Mouse (Mus musculus) inflammation-experienced regulatory T-cells, adult 6 months (primary cell): ENCODE data around the gene Osbpl6. TPM values are rescaled to one million over a fixed set of nuclear protein-coding genes. Genes with fewer than 3 reads are reported as not detected.

Experiments used
- ATAC-seq: one replicate; pipeline ENCODE4 v1.8.0; 2017
- polyA plus RNA-seq, 3 experiments: library from polyadenylated mRNA; unstranded; fragments of 100-300 nt; shearing (Covaris generic); gene quantifications; one replicate each; pipeline ENCODE4 v1.2.1; 2017

Gene Osbpl6
- polyA plus RNA-seq, 3 experiments from 2014 or later, result 0.09 TPM; not detected in 2

DNA sequence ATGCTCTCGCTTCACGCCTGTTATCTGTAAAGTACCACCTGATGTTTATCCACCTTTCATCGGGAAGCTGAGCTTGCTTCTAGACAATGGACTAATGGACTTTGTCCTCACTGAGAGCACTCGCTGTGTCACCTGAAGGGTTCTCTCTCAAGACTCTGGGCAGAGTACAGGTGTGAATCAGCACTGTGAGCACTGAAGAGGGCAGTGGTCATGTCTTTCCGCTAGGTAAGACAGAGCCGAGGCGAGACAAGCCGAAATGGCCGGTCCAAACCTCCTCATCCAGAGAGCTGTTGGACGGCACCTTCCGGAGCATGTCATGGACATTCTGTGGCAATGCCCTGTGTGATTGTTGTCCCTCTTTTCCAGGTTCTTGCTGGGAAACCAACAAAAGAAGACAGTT lies 92.6 kb downstream of the Osbpl6 start:
- ATAC-seq, result no peak

DNA sequence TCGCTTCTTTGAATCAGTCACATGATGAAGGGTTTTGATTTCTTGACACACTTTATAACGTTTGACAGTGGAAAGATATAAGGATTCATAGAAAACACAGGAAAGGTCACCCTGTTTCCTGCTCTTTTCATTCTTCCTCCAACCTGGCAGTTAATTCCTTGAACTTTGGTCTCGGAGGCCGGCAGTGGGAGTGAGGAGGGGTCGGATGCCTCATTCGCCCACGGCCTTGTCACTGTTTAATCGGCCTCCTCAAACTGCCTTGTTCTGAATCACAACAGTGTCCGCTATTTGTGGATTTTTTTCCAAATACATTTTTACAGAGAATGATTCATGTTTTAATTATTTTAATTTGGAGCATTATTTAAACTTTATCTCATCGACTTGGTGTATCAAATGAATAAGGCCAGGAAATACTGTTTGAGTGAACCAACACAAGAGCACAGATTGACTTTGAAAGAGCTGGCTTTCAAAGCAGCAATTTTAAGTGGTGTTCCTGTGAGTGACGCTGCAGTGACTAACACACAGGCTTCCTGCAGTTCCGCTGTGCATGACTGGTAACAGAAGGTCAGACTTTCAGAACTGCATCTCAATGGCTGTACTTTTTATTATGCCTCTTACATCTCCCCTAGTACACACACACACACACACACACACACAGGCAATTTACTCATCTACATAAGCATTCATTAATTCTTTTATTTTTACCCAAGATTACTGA lies 98.0 kb downstream of the Osbpl6 start:
- no peak for ATAC-seq

DNA sequence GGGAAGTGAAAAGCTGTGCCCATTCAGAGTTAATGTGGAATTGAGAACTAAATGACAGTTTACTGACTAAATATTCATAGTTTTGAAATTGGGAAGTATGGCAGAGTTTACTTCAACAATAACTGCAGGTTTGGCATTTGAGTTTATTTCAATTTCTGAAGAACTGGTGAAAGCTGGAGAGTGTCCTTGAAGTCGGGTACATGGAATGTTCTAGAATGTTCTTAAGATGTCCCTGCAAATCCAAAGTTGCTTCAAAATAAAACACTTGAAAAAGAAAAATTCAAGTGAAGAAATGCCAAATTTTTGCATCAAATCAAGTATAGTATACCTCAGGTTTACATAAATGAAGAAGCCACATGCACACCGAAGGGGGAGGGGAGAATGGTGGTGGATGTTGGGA lies 98.7 kb downstream of the Osbpl6 start:
- ATAC-seq, result no peak

DNA sequence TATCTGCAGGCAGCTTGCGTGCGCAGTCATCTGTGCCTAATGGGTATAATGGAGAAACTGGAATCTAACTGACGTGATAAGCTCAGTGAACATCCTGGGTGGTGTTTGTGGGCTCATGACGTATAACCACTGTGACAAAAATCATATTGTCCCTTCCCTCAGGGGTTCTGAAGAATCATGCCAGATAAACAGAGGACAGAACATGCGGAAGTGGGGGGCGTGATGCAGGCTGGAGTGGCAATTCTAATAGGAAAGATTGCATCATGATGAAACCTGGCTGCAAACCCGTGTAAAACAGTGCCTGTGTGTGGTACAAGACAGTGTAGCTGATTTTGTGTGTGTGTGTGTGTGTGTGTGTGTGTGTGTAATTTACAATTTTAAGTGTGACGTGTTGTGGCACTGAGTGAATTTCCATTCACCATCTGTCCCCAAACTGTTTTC lies 105.0 kb downstream of the Osbpl6 start:
- no peak for ATAC-seq

DNA sequence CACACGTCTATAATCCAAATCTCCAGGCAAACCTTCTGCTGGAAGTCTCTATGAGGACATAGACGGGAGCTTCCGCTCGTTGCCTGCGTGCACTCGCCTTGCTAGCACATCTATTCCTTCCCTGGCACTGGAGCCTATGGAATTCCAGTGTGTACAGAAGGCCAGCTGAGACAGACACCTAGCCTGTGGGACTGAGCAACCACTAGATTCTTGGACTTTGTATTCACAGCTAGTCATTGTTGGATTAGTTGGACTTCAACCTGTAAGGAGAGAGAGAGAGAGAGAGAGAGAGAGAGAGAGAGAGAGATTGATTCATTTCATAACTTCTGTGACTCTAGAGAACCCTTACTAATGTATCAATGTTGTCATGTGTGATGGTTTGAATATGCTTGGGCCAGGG lies 105.8 kb downstream of the Osbpl6 start:
- ATAC-seq, result no peak

DNA sequence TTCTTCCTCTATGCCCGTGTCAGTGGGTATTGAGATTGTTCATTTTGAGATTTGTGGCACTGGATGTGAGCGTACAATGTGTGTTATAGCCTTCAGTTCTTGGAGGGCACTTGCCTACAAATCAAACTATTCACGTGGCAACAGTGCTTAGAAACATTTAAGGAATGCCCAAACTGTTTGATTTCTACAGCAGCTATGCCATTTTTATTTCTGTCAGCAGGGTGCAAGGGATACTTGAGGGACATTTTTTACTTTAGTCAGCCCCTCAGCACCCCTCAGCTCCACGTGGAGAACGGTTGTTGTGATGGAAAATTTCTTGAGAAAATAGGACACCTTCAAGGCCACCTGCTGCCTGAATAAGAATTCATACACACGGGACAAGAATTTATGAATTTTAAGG lies 106.6 kb downstream of the Osbpl6 start:
- ATAC-seq, result no peak

DNA sequence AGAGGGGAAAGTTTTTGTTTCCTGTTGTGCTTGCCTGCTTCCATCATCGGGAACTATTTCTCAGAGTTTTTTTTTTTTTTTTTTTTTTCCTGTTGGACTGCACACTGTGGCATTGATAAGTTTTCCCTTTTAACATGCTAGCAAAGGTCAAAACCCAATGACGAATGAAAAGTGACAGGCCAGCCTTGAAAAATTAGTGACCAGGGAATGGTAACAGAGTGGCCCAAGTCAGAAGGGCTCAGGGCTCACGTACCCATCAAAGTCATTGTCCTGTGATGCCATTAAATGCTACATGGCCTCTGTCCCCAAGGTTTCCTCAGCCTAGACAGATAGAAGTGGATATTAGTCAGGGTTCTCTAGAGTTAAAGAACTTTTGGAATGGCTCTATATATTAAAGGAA lies 107.0 kb downstream of the Osbpl6 start:
- no peak for ATAC-seq

DNA sequence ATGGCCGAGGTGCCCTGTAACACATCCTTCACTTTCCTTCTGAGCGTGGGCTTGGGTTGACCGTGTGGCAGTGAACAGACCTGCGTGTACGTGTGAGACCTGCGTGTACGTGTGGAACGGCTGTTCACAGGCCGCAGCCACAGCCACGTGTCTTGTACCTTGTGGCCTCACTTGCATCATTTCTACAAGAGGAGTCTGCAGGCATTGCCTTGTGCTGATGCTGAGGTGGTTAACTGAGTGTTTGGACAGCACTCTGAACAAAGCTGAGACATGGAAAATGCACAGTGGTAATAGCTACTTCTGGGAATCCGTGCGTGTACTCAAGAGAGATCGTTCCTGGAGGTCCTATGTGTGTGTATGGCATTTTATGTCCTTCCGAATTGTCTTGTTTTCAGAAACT lies 111.2 kb downstream of the Osbpl6 start:
- no peak for ATAC-seq

DNA sequence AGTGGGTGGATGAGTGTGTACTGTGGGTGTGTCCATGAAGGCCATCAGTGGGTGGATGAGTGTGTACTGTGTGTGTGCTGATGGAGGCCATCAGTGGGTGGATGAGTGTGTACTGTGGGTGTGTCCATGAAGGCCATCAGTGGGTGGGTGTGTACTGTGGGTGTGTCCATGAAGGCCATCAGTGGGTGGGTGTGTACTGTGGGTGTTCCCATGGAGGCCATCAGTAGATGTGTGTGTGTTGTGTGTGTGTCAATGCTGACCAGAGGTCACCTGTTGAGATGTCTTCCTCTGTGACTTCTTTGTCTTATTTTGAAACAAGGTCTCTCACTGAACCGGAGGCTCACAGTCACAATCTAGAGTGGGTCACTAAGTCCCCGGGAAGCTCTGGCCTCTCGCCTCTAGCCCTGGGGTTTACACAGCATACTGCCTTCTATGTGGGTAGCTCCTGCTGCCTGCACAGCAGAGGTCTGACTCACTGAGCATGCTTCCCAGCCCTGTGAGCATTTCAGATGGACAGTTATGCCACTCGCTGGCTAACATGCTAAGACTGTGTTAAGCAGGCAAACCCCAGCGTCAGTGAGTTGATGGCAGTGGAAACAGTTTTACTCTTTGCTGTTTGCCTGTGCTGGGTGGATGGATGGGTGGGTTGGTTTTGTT lies 112.2 kb downstream of the Osbpl6 start:
- ATAC-seq, result no peak

DNA sequence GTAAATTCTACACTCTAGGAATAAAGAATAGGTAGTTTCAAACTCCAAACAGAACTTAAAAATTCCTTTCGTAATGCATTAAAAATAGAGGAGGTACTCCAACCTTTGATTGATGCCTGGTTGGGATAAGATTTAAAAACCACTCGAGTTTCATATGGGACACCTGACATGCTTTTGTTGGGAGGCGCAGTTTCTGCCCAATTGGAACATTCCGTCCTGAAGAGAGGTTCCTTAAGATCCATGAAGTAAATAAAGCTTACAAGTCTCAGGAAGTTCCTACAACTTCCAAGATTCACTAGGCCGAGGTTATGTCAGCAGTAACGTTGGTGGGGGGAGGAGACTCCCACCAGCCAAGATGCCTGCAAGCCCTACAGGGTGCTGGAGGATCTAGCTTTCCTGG lies 115.3 kb downstream of the Osbpl6 start:
- no peak for ATAC-seq

DNA sequence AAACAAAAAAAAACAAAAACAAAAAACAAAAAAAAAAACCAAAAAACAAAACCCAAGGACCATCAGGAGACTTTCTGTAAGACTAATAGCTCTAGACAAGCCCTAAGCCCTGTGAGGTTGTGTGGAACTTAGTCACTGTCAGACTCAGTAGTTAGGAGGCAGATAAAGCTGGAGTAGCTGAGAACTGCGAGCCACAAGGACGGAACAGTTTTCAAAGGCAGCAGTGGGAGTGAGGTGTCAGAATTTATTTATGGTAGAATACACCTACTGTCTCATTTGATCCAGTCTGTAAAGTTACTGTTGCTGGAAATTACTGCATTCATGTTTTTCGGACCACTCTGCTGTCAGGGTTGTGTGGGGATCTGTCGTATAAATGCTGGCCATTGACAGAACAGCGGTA lies 118.1 kb downstream of the Osbpl6 start:
- ATAC-seq, result no peak

DNA sequence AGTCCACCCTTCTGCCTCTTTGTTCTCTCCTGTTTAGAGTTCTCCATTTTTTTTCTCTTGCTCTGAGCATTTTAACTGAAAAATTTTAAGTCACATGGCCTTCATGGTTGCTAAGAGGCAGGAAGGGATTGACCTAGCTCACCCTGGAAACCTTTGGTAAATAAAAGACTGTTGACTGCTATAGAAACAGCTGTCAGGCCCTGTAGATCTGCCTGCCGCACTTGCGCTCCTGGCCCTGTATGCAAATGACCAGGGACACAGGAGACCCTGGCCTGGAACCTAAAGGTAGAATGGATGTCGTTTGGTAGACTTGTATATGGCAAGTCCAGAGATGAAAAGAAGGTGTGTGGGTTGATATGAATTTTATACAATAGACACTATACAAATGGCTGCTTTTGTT lies 119.3 kb downstream of the Osbpl6 start:
- ATAC-seq, result no peak

DNA sequence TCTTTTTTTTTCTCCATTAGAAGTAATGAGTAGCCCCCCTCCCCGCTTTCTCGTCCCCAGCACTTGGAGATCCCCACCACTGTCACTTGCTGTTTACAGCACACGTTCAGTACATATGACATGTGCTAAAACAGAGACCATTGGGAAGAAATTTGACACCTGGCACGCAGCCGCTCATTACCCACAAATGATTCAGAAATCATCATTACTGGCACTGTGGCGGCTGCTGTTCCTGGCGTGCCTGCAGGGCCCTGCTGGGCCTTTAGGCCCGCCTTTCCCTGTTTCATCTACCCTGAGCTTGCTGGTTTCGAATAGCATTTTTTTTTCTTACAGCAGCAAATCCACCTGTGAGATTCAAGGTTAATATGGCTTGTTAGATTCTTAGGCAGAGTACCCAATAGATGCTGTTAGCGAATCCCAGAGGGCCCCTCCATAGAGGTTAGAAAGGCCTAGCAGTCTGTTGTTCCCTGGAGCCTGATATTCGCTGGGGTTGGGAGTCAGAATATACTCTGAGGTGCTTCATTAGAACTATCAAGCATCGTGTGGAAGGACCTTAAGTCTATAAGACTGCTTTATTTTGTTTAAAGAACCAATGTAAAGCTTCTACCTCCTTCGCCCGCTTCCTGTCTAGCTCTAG lies 126.3 kb downstream of the Osbpl6 start:
- no peak for ATAC-seq

DNA sequence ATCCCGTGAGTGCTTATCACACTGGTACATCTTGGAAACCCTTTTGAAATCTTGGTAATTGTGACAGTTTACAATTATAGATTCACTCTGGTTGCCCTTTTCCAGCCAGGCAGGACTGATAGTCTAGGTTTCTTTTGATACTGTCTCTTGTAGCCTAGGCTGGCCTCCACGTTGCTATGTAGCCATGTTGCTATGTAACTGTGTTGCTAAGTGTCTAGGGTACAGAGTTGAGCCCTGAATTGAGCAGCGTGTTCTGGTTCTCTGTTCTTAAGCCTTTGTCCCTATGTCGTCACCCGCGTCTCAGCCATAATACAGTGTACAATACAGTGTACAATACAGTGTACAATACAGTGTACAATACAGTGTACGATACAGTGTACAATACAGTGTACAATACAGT lies 128.6 kb downstream of the Osbpl6 start:
- no peak for ATAC-seq

DNA sequence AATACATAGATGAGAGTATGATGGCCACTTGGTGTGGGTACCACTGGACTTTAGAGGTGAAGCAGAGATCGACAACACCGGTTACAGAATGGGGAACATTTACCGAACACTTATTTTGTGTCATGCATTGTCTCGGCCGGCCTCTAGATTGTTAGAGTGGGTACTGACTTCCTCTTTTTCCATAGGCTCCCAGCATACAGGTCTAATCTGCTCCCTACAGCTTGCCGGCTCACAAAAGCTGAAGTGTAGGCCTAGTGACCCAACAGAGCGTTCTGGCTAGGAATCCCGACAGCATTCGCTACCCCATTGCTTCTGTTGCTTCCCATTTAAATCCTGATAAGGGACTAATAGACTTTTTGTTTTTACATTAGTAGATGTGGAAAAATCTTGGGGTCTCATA lies 135.6 kb downstream of the Osbpl6 start:
- no peak for ATAC-seq

DNA sequence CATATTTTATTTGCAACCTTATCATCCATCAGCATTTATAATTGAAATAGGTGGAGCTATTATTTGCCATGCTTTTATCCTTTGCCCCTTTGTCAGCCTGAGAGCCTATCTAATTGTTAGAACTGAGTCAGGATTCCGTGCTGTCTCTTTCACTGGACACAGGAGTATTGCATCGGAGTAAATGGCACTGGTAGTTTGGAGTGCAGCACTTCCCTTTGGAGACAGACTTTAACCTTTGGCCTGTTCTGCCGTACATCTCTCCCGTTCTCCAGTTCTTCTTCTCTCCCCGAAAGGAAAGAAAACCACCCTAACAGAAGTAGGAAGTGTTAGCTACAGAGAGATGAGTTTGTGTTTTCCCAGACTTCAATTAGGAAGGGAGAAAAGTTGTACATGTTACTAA lies 136.6 kb downstream of the Osbpl6 start:
- no peak for ATAC-seq

DNA sequence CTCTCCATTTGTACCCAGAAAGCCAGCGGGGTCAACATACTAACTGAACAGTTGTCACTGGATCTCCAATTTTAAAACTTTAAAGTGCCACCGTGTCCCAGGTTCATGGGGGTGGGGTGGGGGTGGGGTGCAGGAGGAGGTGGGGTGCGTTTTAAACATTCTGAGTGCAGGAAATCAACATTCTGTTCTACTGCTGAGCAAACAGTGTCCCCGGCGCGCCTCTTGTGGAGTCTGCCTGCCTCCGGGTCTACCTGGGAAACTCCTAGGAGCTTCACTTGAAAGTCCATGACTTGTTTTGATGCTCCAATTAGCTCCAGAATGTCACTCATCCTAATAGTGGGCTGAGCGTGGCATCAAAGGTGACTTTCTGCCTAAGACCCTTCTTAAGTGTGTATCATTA lies 139.2 kb downstream of the Osbpl6 start:
- no peak for ATAC-seq

DNA sequence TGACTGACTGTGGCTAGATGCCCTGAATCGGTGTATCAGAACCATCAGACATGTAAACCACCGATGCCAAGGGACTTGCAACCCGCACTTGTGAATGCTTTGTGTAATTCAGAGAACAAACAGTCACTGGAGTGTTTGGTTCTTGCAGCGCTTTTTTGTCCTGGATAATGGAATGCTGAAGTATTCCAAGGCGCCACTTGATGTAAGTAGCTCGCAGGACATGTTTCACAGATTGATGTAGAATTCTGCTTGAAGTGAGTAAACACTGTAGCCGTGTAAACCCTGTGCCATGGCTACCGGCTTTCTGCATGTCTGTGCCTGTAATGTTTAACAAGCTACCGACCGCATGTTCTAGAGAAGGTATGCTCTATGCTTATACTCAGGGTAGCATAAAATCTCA lies 141.9 kb downstream of the Osbpl6 start:
- no peak for ATAC-seq

DNA sequence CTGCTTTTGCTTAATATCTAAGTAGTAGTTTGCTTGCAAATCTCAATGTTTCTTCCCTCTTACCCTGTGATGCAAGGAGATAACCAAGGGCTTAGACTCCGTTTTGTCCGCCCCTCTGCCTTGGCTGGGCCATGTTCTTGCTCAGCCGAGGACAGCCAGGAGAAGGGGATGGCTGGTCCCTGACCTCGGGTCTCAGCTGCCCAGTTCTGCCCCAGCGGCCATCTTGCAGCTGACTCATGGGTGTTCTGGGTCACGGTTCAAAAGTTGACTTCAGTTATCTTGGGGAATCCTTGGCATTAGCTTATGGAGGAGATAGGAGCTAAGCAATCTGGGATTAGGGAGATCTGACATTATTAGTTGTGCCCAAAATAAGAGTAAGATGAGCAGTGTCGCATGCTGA lies 142.5 kb downstream of the Osbpl6 start:
- ATAC-seq, result no peak

DNA sequence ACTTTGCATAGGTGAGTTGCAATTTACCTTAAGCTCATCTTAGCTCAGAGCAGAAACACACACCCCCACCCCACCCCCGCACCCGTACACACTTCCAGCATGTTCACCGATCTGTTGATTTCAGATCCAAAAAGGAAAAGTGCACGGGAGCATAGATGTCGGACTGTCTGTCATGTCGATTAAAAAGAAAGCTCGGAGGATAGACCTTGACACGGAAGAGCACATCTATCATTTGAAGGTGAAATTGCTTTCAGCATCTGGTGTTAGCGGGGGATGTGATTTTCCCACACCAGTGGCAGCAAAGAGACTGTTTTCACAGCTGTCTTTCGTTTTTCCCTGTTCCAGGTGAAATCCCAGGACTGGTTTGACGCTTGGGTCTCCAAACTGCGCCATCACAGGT lies 143.0 kb downstream of the Osbpl6 start:
- ATAC-seq, result no peak

DNA sequence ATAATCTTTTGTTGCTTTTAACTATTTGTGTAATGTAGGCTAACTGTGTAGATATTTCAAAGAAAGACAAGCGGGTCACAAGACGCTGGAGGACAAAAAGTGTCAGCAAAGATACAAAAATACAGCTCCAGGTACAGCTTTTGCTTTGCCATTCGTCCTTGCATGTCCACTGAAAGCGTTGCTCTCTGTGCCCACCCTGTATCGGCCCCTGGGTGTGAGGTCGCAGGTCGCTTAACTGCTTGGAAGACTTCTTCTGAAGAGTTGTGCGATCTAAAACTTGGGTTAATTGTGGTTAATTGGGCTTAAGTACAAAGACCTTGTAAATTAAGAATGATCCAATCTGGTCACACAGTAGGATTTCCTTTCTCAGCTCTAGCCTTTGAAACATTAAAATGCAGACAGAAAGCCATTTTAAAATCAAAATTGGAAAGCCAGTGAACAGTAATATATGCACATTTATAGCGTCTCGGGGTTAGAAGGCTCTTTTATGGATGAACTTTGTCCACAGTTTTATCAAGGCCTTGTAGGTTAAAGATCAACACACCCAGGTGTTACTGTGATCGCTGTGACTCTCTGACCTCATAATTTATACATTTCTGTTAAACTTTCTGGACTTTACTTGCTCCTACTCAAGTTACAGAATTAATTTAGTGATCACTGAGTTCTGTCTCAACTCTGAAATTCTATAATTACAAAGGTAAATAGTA lies 149.7 kb downstream of the Osbpl6 start:
- no peak for ATAC-seq

DNA sequence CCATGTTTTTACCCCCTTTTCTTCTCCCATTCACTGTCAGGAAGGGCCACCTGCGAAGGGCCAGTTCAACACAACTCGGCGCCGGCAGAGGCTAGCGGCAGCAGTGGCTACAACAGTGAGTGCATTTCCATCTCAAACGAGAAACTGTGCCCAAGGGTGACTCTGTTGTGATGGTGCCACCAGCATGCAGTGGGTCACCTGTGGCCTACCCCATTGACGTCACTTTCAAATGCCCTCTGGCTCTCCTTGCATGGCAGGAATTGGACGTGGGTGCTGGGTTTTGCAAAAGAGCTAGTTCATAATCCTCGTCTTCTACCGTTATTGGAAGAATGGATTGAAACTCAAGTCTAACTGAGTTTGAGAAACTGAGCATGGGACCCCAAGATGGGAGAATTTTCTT lies 153.8 kb downstream of the Osbpl6 start:
- no peak for ATAC-seq

DNA sequence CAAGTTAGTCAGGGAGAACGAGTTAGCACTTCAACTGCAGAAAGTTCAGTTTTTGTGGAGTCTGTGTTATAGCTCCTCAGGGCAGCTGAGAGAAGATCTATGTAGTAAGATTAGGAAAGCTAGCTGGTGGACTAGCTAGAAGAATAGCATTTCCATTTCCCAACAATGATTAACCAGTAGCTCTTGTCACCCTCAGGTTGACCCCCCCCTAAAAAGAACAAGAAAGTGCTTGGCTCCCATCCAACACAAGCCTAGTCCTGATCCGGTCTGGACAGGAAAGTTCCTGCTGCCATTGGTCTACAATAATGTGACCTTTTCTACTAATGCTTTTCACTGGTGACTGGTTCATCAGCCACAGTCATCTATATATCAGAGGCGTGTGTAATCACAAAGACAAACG lies 157.6 kb downstream of the Osbpl6 start:
- ATAC-seq, result no peak
